Mouse (Mus musculus) spleen, adult 2 months (tissue): Measurements from ENCODE around the gene Rab3a.

Source experiments
- CTCF ChIP-seq: fragments of 200-500 bp; IDR thresholded peaks from 2 replicates; pipeline ENCODE4 v1.5.1; 2011; ENCODE audit warnings: mild to moderate bottlenecking, inconsistent platforms; ENCODE audit not compliant: insufficient read depth, insufficient read length, insufficient replicate concordance; ENCODE audit errors: extremely low read depth
- POLR2A ChIP-seq: fragments of 200-500 bp; IDR thresholded peaks from 2 replicates; pipeline ENCODE4 v1.6.1; 2011; ENCODE audit warnings: low read depth, low read length, inconsistent platforms

- TF ChIP-seq CTCF (no peak), POLR2A (no peak)
Observed at GRCm38 (mm10) chr8:70775851-70776495, 21.5 kb downstream of the Rab3a start.
